Mouse (Mus musculus) stomach, embryonic 14.5 days (tissue): ENCODE data around the gene Galc. TPM values are rescaled to one million over a fixed set of nuclear protein-coding genes. Genes with fewer than 3 reads are reported as not detected.
A peak's percentile ranks its signal among the peaks of the same experiment; 100 is the strongest.

Experiments used
- ATAC-seq: fragments of 200-750 bp; cut with Nextera tagmentation; 2 replicates; pipeline ENCODE4 v1.8.0; 2017; ENCODE audit warnings: low read depth, moderate TSS enrichment; ENCODE audit not compliant: insufficient number of reproducible peaks, insufficient read depth, low FRiP score
- H3K27ac ChIP-seq: fragments of 300-500 bp; sonication (generic); 2 replicates; pipeline ENCODE4 v1.5.1; 2014; ENCODE audit warnings: mild to moderate bottlenecking, low read length, moderate library complexity, mixed read lengths
- H3K27me3 ChIP-seq: fragments of 300-500 bp; sonication (generic); 2 replicates; pipeline ENCODE4 v1.6.1; 2014; ENCODE audit warnings: low read length, control low read depth, mixed read lengths; ENCODE audit not compliant: control insufficient read depth, insufficient read depth
- H3K36me3 ChIP-seq: fragments of 300-500 bp; sonication (generic); 2 replicates; pipeline ENCODE4 v1.6.1; 2014; ENCODE audit warnings: mild to moderate bottlenecking, control low read depth, low read length, moderate library complexity, mixed read lengths; ENCODE audit not compliant: control insufficient read depth, insufficient read depth
- H3K4me1 ChIP-seq: fragments of 300-500 bp; sonication (generic); 2 replicates; pipeline ENCODE4 v1.6.1; 2014; ENCODE audit warnings: low read length, control low read depth, mixed read lengths; ENCODE audit not compliant: control insufficient read depth, insufficient read depth
- H3K4me2 ChIP-seq: fragments of 300-500 bp; sonication (generic); replicated peaks from 2 replicates; pipeline ENCODE4 v1.6.1; 2014; ENCODE audit warnings: low read depth, low read length, control low read depth
- H3K4me3 ChIP-seq: fragments of 300-500 bp; sonication (generic); 2 replicates; pipeline ENCODE4 v1.5.1; 2014; ENCODE audit warnings: low read depth, low read length, control low read depth
- H3K9ac ChIP-seq: fragments of 300-500 bp; sonication (generic); replicated peaks from 2 replicates; pipeline ENCODE4 v1.6.1; 2014; ENCODE audit warnings: low read depth, mild to moderate bottlenecking, control low read depth, low read length, moderate library complexity, mixed read lengths
- H3K9me3 ChIP-seq: fragments of 300-500 bp; sonication (generic); 2 replicates; pipeline ENCODE4 v1.6.1; 2016; ENCODE audit warnings: low read depth, low read length, control low read depth; ENCODE audit not compliant: control insufficient read depth
- WGBS: fragments of 180-500 bp; shearing (Covaris S2); extraction: QIAGEN DNeasy Blood & Tissue Kit; methylation state at CpG from one replicate; pipeline ENCODE4 v1.1.7; 2014; 5-methylcytosine and 5-hydroxymethylcytosine counted together
- polyA plus RNA-seq: library from polyadenylated mRNA; unstranded; fragments of >200 nt; fragmentation: Nextera tagmentation; extraction: Ambion mirVana; gene quantifications from 2 replicates; pipeline ENCODE4 v1.2.1, GENCODE M21; 2014

The Galc gene
- polyA plus RNA-seq, 1 experiment from 2014 or later = 9.2 TPM

GRCm38 (mm10) chr12:98283487-98283860 lies 24.2 kb upstream of the Galc start:
- H3K9ac ChIP-seq = no peak overlapping the region
- H3K36me3 ChIP-seq = no peaks in the 10 kb centered on the region
- no peak overlapping the region for H3K27ac ChIP-seq
- no peak overlapping the region for H3K4me3 ChIP-seq
- no peak overlapping the region for H3K4me2 ChIP-seq
- H3K4me1 ChIP-seq = no peaks in the 10 kb centered on the region
- H3K27me3 ChIP-seq = no peaks in the 10 kb centered on the region
- no peaks in the 10 kb centered on the region for H3K9me3 ChIP-seq
- no peak for ATAC-seq
- 63% methylated on average over 3 of the region's 3 CpGs for WGBS

GRCm38 (mm10) chr12:98282776-98283486 lies 23.7 kb upstream of the Galc start:
- Histone ChIP-seq H3K9me3 (no peaks in the 10 kb centered on the region), H3K9ac (no peak overlapping the region), H3K36me3 (no peaks in the 10 kb centered on the region), H3K4me2 (no peak overlapping the region), H3K27ac (no peak overlapping the region), H3K27me3 (no peaks in the 10 kb centered on the region), H3K4me3 (no peak overlapping the region), H3K4me1 (no peaks in the 10 kb centered on the region)
- WGBS = 79% methylated on average over 14 of the region's 14 CpGs
- no peak for ATAC-seq

GRCm38 (mm10) chr12:98280996-98281395 lies 21.7 kb upstream of the Galc start:
- H3K36me3 ChIP-seq = no peaks in the 10 kb centered on the region
- no peak overlapping the region for H3K27ac ChIP-seq
- H3K4me2 ChIP-seq = no peak overlapping the region
- no peak for ATAC-seq
- no peak overlapping the region for H3K9ac ChIP-seq
- no peaks in the 10 kb centered on the region for H3K9me3 ChIP-seq
- no peak overlapping the region for H3K4me3 ChIP-seq
- no peaks in the 10 kb centered on the region for H3K27me3 ChIP-seq
- 73% methylated on average over 8 of the region's 8 CpGs for WGBS
- no peaks in the 10 kb centered on the region for H3K4me1 ChIP-seq

- 31% methylated on average over 5 of the region's 5 CpGs for WGBS
- H3K4me2 ChIP-seq = no peak overlapping the region
- H3K27me3 ChIP-seq = no peaks in the 10 kb centered on the region
- H3K9me3 ChIP-seq = no peaks in the 10 kb centered on the region
- no peak overlapping the region for H3K27ac ChIP-seq
- no peak for ATAC-seq
- H3K4me3 ChIP-seq = no peak overlapping the region
- H3K9ac ChIP-seq = no peak overlapping the region
- H3K4me1 ChIP-seq = no peaks in the 10 kb centered on the region
- no peaks in the 10 kb centered on the region for H3K36me3 ChIP-seq
Observed at GRCm38 (mm10) chr12:98280530-98280929, 21.3 kb upstream of the Galc start.

GRCm38 (mm10) chr12:98272433-98272832 lies 13.2 kb upstream of the Galc start:
- no peak for ATAC-seq
- Histone ChIP-seq H3K9ac (no peak overlapping the region), H3K4me1 (no peaks in the 10 kb centered on the region), H3K27me3 (no peaks in the 10 kb centered on the region), H3K9me3 (no peaks in the 10 kb centered on the region), H3K4me2 (no peak overlapping the region), H3K4me3 (no peak overlapping the region), H3K36me3 (no peaks in the 10 kb centered on the region), H3K27ac (no peak overlapping the region)
- 62% methylated on average over 7 of the region's 7 CpGs for WGBS

- Histone ChIP-seq H3K36me3 (no peaks in the 10 kb centered on the region), H3K4me1 (no peaks in the 10 kb centered on the region), H3K4me2 (peak overlapping the region; percentile 24), H3K27me3 (no peaks in the 10 kb centered on the region), H3K27ac (no peak overlapping the region), H3K4me3 (no peak overlapping the region; the same call in 1 of the 2 replicates), H3K9me3 (no peaks in the 10 kb centered on the region), H3K9ac (no peak overlapping the region)
- WGBS = 28% methylated on average over 12 of the region's 12 CpGs
- ATAC-seq = no peak
Observed at GRCm38 (mm10) chr12:98270810-98271566, 11.7 kb upstream of the Galc start.

- no peaks in the 10 kb centered on the region for H3K36me3 ChIP-seq
- no peaks in the 10 kb centered on the region for H3K27me3 ChIP-seq
- peak overlapping the region; percentile 24 for H3K4me2 ChIP-seq
- WGBS = 29% methylated on average over 17 of the region's 17 CpGs
- H3K27ac ChIP-seq = no peak overlapping the region
- no peak overlapping the region; the same call in 1 of the 2 replicates for H3K4me3 ChIP-seq
- H3K4me1 ChIP-seq = no peaks in the 10 kb centered on the region
- ATAC-seq = no peak
- no peaks in the 10 kb centered on the region for H3K9me3 ChIP-seq
- no peak overlapping the region for H3K9ac ChIP-seq
Observed at GRCm38 (mm10) chr12:98269791-98270745, 10.8 kb upstream of the Galc start.
